Mouse (Mus musculus): ENCODE measurements around the gene Vav2. TPM values are rescaled to one million over a fixed set of nuclear protein-coding genes. Genes with fewer than 3 reads are reported as not detected.

Vav2 gene
- polyA plus RNA-seq, 1 experiment, result 28.1 TPM

GRCm38 (mm10) chr2:27368980-27369379 lies 57.9 kb downstream of the Vav2 start:
- no peak for DNase-seq
- H3K4me3 ChIP-seq (ENCODE audit: insufficient read depth, low read depth, low read length), result no peak overlapping the region
- 80% methylated on average over 8 of the region's 8 CpGs for WGBS
- no peak overlapping the region for H3K27ac ChIP-seq (ENCODE audit: insufficient read depth, low read depth, low read length)
- H3K4me1 ChIP-seq (ENCODE audit: control insufficient read depth, insufficient read depth, low read length), result 0 out of 2 replicates have a peak, but pooled peaks cover 6% of the 10 kb centered on the region
- H3K36me3 ChIP-seq (ENCODE audit: control insufficient read depth, insufficient read depth, low read length), result no peaks in the 10 kb centered on the region
- no peaks in the 10 kb centered on the region for H3K27me3 ChIP-seq (replicated peaks; ENCODE audit: control insufficient read depth, insufficient read depth, low read length)
- no peak for TF ChIP-seq POLR2A (IDR thresholded peaks at IDR 0.05; ENCODE audit: low read depth, low read length)
- TF ChIP-seq CTCF (conservative IDR thresholded peaks at IDR 0.05; ENCODE audit: insufficient read depth, insufficient read length, low read depth, low read length), result no peak

- Histone ChIP-seq H3K4me3 (ENCODE audit: insufficient read depth, low read depth, low read length) (no peak overlapping the region), H3K27me3 (replicated peaks; ENCODE audit: control insufficient read depth, insufficient read depth, low read length) (no peaks in the 10 kb centered on the region), H3K4me1 (ENCODE audit: control insufficient read depth, insufficient read depth, low read length) (no peaks in the 10 kb centered on the region), H3K27ac (ENCODE audit: insufficient read depth, low read depth, low read length) (no peak overlapping the region), H3K36me3 (ENCODE audit: control insufficient read depth, insufficient read depth, low read length) (no peaks in the 10 kb centered on the region)
- 71% methylated on average over 4 of the region's 4 CpGs for WGBS
- no peak for TF ChIP-seq CTCF (conservative IDR thresholded peaks at IDR 0.05; ENCODE audit: insufficient read depth, insufficient read length, low read depth, low read length)
- no peak for TF ChIP-seq POLR2A (IDR thresholded peaks at IDR 0.05; ENCODE audit: low read depth, low read length)
- DNase-seq, result no peak
These were observed 61.5 kb downstream of the Vav2 start for GRCm38 (mm10) chr2:27365296-27365695.

- Histone ChIP-seq H3K27me3 (replicated peaks; ENCODE audit: control insufficient read depth, insufficient read depth, low read length) (no peaks in the 10 kb centered on the region), H3K27ac (ENCODE audit: insufficient read depth, low read depth, low read length) (no peak overlapping the region), H3K36me3 (ENCODE audit: control insufficient read depth, insufficient read depth, low read length) (no peaks in the 10 kb centered on the region), H3K4me1 (ENCODE audit: control insufficient read depth, insufficient read depth, low read length) (no peaks in the 10 kb centered on the region), H3K4me3 (ENCODE audit: insufficient read depth, low read depth, low read length) (no peak overlapping the region)
- TF ChIP-seq CTCF (conservative IDR thresholded peaks at IDR 0.05; ENCODE audit: insufficient read depth, insufficient read length, low read depth, low read length) (no peak), POLR2A (IDR thresholded peaks at IDR 0.05; ENCODE audit: low read depth, low read length) (no peak)
- 69% methylated on average over 5 of the region's 5 CpGs for WGBS
- no peak for DNase-seq
These were observed 65.0 kb downstream of the Vav2 start for GRCm38 (mm10) chr2:27361786-27362185.

- Histone ChIP-seq H3K27me3 (replicated peaks; ENCODE audit: control insufficient read depth, insufficient read depth, low read length) (no peaks in the 10 kb centered on the region), H3K4me3 (ENCODE audit: insufficient read depth, low read depth, low read length) (no peak overlapping the region), H3K27ac (ENCODE audit: insufficient read depth, low read depth, low read length) (no peak overlapping the region), H3K4me1 (ENCODE audit: control insufficient read depth, insufficient read depth, low read length) (no peaks in the 10 kb centered on the region), H3K36me3 (ENCODE audit: control insufficient read depth, insufficient read depth, low read length) (no peaks in the 10 kb centered on the region)
- WGBS, result 76% methylated on average over 2 of the region's 2 CpGs
- TF ChIP-seq CTCF (conservative IDR thresholded peaks at IDR 0.05; ENCODE audit: insufficient read depth, insufficient read length, low read depth, low read length) (no peak), POLR2A (IDR thresholded peaks at IDR 0.05; ENCODE audit: low read depth, low read length) (no peak)
- no peak for DNase-seq
These were observed 68.4 kb downstream of the Vav2 start for GRCm38 (mm10) chr2:27358461-27358860.

- Histone ChIP-seq H3K27me3 (replicated peaks; ENCODE audit: control insufficient read depth, insufficient read depth, low read length) (no peaks in the 10 kb centered on the region), H3K4me3 (ENCODE audit: insufficient read depth, low read depth, low read length) (no peak overlapping the region), H3K4me1 (ENCODE audit: control insufficient read depth, insufficient read depth, low read length) (no peaks in the 10 kb centered on the region), H3K36me3 (ENCODE audit: control insufficient read depth, insufficient read depth, low read length) (no peaks in the 10 kb centered on the region), H3K27ac (ENCODE audit: insufficient read depth, low read depth, low read length) (no peak overlapping the region)
- DNase-seq, result no peak
- TF ChIP-seq CTCF (conservative IDR thresholded peaks at IDR 0.05; ENCODE audit: insufficient read depth, insufficient read length, low read depth, low read length) (no peak), POLR2A (IDR thresholded peaks at IDR 0.05; ENCODE audit: low read depth, low read length) (no peak)
- WGBS, result 78% methylated on average over 4 of the region's 4 CpGs
These were observed 71.1 kb downstream of the Vav2 start for GRCm38 (mm10) chr2:27355684-27356083.

GRCm38 (mm10) chr2:27354610-27355211 lies 72.1 kb downstream of the Vav2 start:
- H3K36me3 ChIP-seq (ENCODE audit: control insufficient read depth, insufficient read depth, low read length), result no peaks in the 10 kb centered on the region
- H3K4me1 ChIP-seq (ENCODE audit: control insufficient read depth, insufficient read depth, low read length), result no peaks in the 10 kb centered on the region
- H3K4me3 ChIP-seq (ENCODE audit: insufficient read depth, low read depth, low read length), result no peak overlapping the region
- DNase-seq, result no peak
- H3K27ac ChIP-seq (ENCODE audit: insufficient read depth, low read depth, low read length), result no peak overlapping the region
- TF ChIP-seq CTCF (conservative IDR thresholded peaks at IDR 0.05; ENCODE audit: insufficient read depth, insufficient read length, low read depth, low read length), result no peak
- no peak for TF ChIP-seq POLR2A (IDR thresholded peaks at IDR 0.05; ENCODE audit: low read depth, low read length)
- WGBS, result 72% methylated on average over 6 of the region's 6 CpGs
- H3K27me3 ChIP-seq (replicated peaks; ENCODE audit: control insufficient read depth, insufficient read depth, low read length), result no peaks in the 10 kb centered on the region

GRCm38 (mm10) chr2:27352720-27353119 lies 74.1 kb downstream of the Vav2 start:
- Histone ChIP-seq H3K27ac (ENCODE audit: insufficient read depth, low read depth, low read length) (no peak overlapping the region), H3K4me1 (ENCODE audit: control insufficient read depth, insufficient read depth, low read length) (no peaks in the 10 kb centered on the region), H3K27me3 (replicated peaks; ENCODE audit: control insufficient read depth, insufficient read depth, low read length) (no peaks in the 10 kb centered on the region), H3K36me3 (ENCODE audit: control insufficient read depth, insufficient read depth, low read length) (no peaks in the 10 kb centered on the region), H3K4me3 (ENCODE audit: insufficient read depth, low read depth, low read length) (no peak overlapping the region)
- TF ChIP-seq POLR2A (IDR thresholded peaks at IDR 0.05; ENCODE audit: low read depth, low read length) (no peak), CTCF (conservative IDR thresholded peaks at IDR 0.05; ENCODE audit: insufficient read depth, insufficient read length, low read depth, low read length) (no peak)
- 66% methylated on average over 8 of the region's 8 CpGs for WGBS
- DNase-seq, result no peak
